Mouse (Mus musculus): ENCODE results near the gene Wnt5b.

- TF ChIP-seq CTCF (IDR thresholded peaks at IDR 0.05; ENCODE audit: extremely low read depth, insufficient read length, insufficient replicate concordance, low read depth, low read length): no peak
- no peak for TF ChIP-seq POLR2A (IDR thresholded peaks at IDR 0.05; ENCODE audit: low read depth, low read length)
Measured at GRCm38 (mm10) chr6:119584061-119584460, 39.9 kb upstream of the Wnt5b start.

Measured in small intestine, adult 2 months (tissue).